Mouse (Mus musculus) testis, adult 2 months (tissue): ENCODE data around the gene Itpr2.

Experiments
- CTCF ChIP-seq: fragments of 200-500 bp; IDR thresholded peaks from 2 replicates; pipeline ENCODE4 v1.5.1; 2012; ENCODE audit warnings: low read depth, mild to moderate bottlenecking, inconsistent platforms, low read length, moderate library complexity; ENCODE audit not compliant: control insufficient read depth, insufficient read depth, insufficient replicate concordance
- POLR2A ChIP-seq: fragments of 200-500 bp; IDR thresholded peaks from 2 replicates; pipeline ENCODE4 v1.6.1; 2012; ENCODE audit warnings: low read depth, mild to moderate bottlenecking, inconsistent platforms, low read length, moderate library complexity; ENCODE audit not compliant: control insufficient read depth

DNA sequence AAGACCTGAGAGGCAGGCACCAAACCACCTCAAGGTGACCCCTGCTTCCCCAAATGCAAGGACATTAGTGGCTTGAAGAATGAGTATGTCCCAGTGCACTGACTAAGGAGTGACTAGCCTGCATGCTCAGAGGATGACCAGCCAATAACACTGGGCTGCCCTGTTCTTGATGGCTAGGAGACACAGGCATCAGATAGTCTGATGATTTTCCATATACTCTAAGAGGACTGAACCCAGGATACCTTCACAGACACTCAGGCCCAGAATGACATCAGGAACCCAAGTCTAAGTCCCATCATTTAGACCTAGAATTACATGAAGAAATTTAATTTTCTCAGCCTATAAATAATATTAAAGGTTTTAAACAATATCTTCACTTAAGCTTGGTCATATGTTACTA, 49.3 kb upstream of the Itpr2 start:
- no peak for TF ChIP-seq CTCF
- no peak for TF ChIP-seq POLR2A
